Mouse (Mus musculus) right cerebral cortex, postnatal 25 days (tissue): ENCODE results near the gene Uhrf1bp1.

ENCODE experiments used
- DNase-seq: peaks from one replicate; pipeline ENCODE4 v3.0.0; 2022

The Uhrf1bp1 gene

DNA sequence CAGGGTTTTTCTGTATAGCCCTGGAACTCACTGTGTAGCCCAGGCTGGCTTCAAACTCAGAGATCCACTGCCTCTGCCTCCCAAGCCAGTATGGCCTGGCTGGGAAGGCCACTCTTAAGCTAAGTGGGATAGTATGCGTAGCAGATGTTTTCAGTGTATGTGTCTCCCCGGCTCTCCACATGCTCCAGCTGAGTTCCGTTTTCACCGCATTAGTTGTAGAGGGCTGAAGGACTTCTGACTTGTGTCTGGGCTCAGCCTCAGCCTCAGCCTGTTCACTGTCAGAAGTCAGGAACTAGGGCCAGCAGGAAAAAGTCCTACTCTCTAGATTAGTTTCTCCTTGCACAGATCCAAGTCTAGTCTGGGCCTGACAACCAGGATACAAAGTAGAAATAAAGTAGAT is 60.1 kb downstream of the Uhrf1bp1 start:
- DNase-seq, result no peak

DNA sequence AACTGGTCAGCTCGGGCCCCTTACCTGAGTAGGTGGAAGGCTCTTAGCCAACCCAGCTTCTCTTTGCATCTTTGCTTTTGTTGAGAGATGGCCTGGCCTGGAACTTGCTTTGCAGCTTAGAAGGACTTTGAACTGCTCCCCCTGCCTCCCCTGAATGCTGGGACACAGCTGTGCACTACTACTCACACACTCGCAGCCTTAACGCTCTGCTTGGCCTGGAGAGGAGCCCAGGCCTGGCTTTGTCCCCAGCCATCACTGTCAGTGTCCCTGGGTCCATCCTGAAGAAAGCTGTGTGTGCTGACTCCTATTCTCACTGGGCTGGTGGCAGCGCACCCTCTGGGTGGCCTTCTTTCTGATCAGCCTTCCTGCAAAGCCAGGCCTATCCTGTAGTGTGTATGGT is 64.4 kb downstream of the Uhrf1bp1 start:
- DNase-seq, result no peak

- no peak for DNase-seq
Measured at GRCm38 (mm10) chr17:27922174-27922712, 66.0 kb downstream of the Uhrf1bp1 start.

GRCm38 (mm10) chr17:27925054-27925453 is 68.8 kb downstream of the Uhrf1bp1 start:
- DNase-seq, result no peak

GRCm38 (mm10) chr17:27925504-27925903 is 69.3 kb downstream of the Uhrf1bp1 start:
- no peak for DNase-seq

DNA sequence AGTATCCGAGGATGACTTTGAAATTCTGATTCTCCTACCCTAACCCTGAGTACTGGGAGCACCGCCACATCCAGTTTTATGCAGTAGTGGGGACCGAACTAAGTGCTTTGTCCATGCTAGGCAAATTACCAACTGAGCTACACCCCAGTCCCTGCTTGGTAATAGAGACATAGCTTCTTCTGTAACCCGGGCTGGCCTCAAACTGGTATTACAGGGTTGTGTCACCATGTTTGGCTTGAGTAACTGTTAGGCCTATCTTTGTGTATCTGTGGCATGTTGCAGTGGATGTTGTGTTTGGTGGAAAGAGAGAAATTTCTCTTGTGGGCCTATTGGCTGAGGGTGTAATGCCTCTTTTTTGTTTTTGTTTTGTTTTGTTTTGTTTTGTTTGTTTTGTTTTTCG is 74.0 kb downstream of the Uhrf1bp1 start:
- DNase-seq, result no peak

DNA sequence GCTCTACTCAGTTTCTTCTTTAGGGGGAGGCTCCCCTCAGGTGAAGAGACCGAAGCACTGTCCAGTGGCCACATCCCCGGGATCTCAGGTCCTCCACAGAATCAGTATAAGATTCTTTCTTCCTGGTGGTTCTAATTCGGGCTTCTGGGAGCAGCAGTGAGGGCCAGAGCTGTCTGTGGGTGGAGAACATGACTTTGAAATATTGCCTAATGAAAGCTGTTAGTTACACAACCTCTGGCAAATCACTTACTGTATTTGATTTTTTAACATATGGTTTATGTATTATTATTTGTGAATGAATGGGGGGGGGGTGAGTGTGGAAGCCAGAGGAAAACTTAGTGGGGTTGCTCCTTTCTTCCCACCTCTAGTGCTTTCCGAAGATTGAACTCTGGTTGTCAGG is 75.6 kb downstream of the Uhrf1bp1 start:
- no peak for DNase-seq

- no peak for DNase-seq
Measured at GRCm38 (mm10) chr17:27934136-27934910, 78.1 kb downstream of the Uhrf1bp1 start.

GRCm38 (mm10) chr17:27935091-27935490 is 78.8 kb downstream of the Uhrf1bp1 start:
- no peak for DNase-seq

GRCm38 (mm10) chr17:27937054-27937615 is 80.9 kb downstream of the Uhrf1bp1 start:
- DNase-seq, result no peak

GRCm38 (mm10) chr17:27938121-27938754 is 82.0 kb downstream of the Uhrf1bp1 start:
- DNase-seq, result no peak

- no peak for DNase-seq
Measured at GRCm38 (mm10) chr17:27939028-27939427, 82.8 kb downstream of the Uhrf1bp1 start.

- no peak for DNase-seq
Measured at GRCm38 (mm10) chr17:27940352-27940751, 84.1 kb downstream of the Uhrf1bp1 start.

GRCm38 (mm10) chr17:27941178-27941577 is 84.9 kb downstream of the Uhrf1bp1 start:
- DNase-seq, result no peak

DNA sequence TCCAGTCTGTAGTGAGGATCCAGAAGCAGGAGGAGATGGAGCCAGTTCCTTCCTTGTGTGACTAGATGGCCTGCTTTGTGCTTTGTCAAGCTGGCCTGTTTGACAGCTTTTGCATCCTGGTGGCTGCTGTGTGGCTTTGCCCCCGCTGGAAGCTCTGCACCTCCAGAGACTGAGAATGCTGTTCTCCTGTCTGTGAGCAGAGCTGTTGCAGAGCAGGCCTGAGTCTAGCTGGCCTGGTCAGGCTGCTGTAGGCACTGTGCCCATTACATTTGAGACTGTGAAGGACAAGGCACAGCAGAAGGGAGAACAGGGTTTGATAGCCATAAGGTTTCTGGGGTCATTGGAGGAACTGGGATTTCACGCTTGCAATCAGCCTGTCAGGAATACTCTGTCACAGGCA is 85.5 kb downstream of the Uhrf1bp1 start:
- DNase-seq, result no peak

DNA sequence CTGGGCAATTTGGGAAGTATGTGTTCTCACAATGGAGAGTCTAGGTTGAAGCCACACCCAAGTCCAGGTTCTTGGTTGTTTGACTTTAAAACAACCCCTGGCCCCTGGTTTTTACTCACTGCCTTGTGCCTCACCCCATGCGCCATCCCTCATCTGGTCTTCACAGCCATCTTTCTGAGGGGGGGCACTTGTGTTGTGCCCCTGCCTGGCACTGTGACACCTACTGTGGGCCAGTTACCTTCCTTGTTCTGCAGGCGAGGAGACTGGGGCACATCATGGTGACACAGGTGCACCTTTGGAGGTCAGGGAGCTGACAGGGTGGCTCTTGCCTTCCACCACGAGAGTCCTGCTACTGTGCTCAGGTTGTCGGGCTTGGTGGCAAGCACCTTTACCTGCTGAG is 85.9 kb downstream of the Uhrf1bp1 start:
- no peak for DNase-seq

DNA sequence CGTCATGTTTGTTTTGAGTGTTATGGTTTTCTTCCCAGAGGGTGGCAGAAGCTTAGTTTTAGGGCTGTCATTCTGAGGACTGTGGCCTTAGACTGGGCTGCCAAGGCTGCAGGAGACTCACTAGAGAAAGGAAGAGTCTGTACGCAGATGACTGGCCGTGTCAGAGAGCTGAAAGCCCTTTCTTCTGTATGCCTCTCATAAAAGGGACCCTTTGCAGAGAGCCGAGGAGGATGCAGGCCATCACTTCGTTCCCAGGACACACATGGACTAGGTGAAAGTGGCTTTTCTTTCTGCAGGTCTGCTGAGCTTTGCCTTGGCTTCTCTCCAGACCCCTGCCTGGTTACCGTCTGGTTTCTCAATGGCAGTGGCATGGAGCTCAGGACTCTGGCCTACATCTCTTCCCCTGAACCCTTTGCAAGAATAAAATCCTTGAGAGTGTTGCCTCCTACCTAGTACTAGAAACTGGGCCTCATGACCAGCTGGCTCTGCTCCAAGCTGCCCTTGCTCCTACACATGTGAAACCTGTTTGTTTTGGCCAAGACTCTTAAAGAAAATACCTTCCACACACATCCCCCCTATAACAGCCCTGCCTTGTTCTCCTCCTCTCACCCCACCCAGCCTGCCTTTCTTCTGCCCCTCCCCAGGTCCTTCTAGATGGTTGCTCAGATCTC is 89.4 kb downstream of the Uhrf1bp1 start:
- no peak for DNase-seq

DNA sequence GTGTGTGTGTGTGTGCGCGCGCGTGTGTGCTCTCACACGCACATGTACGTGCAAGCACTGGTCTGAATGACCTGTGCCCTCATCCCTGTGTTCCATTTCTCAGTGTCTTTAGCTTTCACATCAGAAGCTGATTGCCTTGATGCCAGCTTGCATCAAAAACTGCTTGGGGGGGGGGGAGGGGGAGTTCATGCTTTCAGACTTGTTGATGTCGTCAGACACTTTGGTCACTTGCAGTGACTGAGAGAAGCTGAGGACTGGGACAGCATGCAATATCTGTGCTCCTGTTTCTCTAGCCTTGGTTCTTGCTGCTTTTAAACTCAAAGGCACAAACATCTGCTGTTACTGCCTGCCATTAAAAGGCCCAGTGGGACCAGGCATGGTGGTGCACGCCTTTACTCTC is 90.1 kb downstream of the Uhrf1bp1 start:
- DNase-seq, result no peak

GRCm38 (mm10) chr17:27947155-27947554 is 90.9 kb downstream of the Uhrf1bp1 start:
- DNase-seq, result no peak
